Mouse (Mus musculus): ENCODE measurements around the gene Fndc3b.

The Fndc3b gene

DNA sequence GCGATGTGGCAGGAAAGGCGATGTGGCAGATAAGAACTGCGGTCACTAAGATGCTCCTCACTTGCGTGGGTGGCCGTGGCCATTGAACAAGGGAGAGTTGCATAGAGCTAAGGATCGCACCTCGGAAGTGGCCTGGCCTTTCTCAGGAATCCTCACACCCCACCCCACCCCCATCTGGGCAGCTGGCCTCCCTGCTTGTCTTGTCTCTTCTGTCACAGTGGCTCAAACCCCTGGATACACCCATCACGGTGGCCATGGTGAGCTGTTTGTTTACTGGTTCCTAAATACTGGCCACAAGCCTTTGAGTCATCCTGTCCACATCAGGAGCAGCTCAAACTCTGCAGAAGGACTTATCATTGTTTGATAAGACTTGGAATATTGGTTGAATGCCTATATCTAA, 240.3 kb downstream of the Fndc3b start:
- Histone ChIP-seq H3K36me3 (ENCODE audit: control insufficient read depth, insufficient read depth, low read length, poor library complexity, severe bottlenecking) (no peaks in the 10 kb centered on the region), H3K27me3 (ENCODE audit: control insufficient read depth, insufficient read depth, low read length, poor library complexity, severe bottlenecking) (no peaks in the 10 kb centered on the region; the same call in 1 of the 2 replicates)
- DNase-seq (ENCODE audit: low read depth, low spot score): no peak

DNA sequence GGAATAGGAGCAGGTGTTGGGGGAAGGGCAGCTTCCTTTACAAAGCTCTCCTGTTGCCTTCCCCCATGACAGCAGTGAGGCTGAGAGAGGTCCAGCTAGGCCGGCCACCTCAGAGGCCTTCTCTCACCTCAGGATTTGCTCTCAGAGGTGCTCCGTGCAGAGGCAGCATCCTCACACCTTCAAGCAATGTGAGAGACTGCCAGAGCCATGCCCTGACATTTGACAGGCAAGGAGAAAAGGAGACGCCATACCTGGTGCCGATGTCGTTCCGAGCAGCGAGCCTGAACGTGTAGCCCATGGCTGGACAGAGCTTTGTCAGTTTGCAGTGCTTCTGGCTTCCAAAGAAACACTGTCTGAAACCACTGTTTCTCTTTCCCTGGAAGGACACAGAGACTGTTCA, 241.1 kb downstream of the Fndc3b start:
- DNase-seq (ENCODE audit: low read depth, low spot score): no peak
- H3K36me3 ChIP-seq (ENCODE audit: control insufficient read depth, insufficient read depth, low read length, poor library complexity, severe bottlenecking): no peaks in the 10 kb centered on the region
- no peaks in the 10 kb centered on the region; the same call in 1 of the 2 replicates for H3K27me3 ChIP-seq (ENCODE audit: control insufficient read depth, insufficient read depth, low read length, poor library complexity, severe bottlenecking)

DNA sequence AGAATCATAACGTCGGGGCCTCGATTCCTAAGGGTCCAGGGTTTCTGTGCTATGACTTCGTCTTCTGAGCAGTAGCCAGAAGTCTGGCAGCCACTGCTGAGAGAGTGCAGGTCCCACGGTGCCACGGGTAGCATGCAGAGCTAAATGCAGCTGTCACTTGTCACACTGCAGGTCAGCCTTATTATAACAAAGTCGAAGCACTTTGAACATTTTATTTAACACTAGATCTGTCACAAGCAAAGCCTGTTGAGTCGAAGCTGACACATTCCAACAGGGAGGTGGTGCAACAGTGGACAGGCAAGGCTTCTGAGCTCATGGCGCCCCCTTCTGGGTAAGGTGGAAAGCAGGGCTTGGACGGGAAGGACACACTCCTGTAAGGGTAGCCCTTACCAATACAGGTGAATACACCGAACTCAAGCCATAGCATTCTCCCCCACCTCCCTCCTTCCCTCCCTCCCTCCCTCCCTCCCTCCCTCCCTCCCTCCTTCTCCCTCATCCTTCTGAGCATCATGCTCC, 243.5 kb downstream of the Fndc3b start:
- DNase-seq (ENCODE audit: low read depth, low spot score): no peak
- Histone ChIP-seq H3K27me3 (ENCODE audit: control insufficient read depth, insufficient read depth, low read length, poor library complexity, severe bottlenecking) (no peaks in the 10 kb centered on the region; the same call in 1 of the 2 replicates), H3K36me3 (ENCODE audit: control insufficient read depth, insufficient read depth, low read length, poor library complexity, severe bottlenecking) (no peaks in the 10 kb centered on the region)

DNA sequence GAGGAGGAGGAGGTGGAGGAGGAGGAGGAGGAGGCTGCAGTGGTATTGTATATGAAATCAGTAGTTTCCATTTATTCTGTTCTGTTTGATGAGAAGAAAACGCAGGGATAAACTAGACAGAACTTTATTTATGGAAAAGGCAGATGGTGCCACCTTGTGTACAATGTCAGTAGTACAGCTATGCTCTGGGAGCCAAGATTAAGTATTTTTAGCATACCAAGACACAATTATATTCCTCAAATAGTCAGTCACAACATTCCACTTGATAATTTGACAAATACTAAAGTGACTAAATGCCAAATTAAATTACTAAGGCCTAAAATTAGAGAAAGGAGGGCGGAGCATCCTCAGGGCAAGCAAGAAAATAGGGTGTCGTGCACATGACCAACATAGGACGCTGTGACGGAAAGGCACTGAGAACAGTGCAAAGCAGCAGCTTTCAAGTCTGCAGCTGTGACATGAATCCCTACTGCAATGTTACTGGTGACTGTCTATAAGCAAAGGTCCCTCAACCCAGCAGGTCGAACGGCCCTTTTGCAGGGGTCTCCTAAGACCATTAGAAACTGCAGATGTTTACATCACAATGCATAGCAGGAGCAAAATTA, 244.7 kb downstream of the Fndc3b start:
- no peaks in the 10 kb centered on the region for H3K27me3 ChIP-seq (ENCODE audit: control insufficient read depth, insufficient read depth, low read length, poor library complexity, severe bottlenecking)
- DNase-seq (ENCODE audit: low read depth, low spot score): peak; percentile 46
- H3K36me3 ChIP-seq (ENCODE audit: control insufficient read depth, insufficient read depth, low read length, poor library complexity, severe bottlenecking): no peaks in the 10 kb centered on the region

DNA sequence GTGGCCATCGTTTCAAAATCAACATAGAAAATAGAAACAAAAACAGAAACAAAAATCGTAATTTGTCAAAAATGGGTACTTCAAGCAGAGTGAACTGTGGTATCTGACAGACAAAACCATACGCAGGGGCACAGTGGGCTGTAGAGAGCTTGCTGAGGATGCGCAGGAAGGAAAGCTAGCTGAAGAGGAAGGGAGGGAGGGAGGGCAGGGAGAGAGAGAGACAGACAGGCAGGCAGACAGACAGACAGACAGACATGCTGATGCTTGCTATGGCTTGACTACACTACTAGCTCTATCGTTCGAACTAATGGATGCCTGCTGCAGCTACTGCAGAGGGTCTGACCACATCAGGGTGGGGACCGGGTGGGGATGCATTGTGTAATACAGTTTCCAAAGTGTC, 247.7 kb downstream of the Fndc3b start:
- H3K36me3 ChIP-seq (ENCODE audit: control insufficient read depth, insufficient read depth, low read length, poor library complexity, severe bottlenecking): no peaks in the 10 kb centered on the region
- DNase-seq (ENCODE audit: low read depth, low spot score): no peak

DNA sequence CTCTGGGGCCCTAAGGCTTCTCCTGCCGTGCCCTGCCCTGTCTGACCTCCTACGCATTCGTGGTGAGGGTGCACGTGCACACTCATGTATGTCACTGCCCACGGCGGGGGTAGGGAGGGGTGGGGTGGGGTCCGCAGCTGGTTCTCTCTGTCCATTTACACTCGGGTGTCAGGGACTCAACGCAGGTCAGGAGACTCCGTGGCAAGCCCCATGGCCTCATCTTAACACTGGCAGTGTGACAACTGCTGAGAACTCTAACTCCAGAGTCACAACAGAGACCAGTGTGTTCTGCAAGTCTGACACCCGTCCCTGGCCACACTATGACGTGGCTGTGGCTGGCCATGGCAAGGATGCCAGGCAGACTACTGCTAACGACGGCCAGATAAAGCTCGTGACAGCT, 248.2 kb downstream of the Fndc3b start:
- no peak for DNase-seq (ENCODE audit: low read depth, low spot score)
- Histone ChIP-seq H3K36me3 (ENCODE audit: control insufficient read depth, insufficient read depth, low read length, poor library complexity, severe bottlenecking) (no peaks in the 10 kb centered on the region), H3K27me3 (ENCODE audit: control insufficient read depth, insufficient read depth, low read length, poor library complexity, severe bottlenecking) (no peaks in the 10 kb centered on the region)

More for the DNA sequence above, 247.7 kb downstream of the Fndc3b start:
- H3K27me3 ChIP-seq (ENCODE audit: control insufficient read depth, insufficient read depth, low read length, poor library complexity, severe bottlenecking): no peaks in the 10 kb centered on the region

DNA sequence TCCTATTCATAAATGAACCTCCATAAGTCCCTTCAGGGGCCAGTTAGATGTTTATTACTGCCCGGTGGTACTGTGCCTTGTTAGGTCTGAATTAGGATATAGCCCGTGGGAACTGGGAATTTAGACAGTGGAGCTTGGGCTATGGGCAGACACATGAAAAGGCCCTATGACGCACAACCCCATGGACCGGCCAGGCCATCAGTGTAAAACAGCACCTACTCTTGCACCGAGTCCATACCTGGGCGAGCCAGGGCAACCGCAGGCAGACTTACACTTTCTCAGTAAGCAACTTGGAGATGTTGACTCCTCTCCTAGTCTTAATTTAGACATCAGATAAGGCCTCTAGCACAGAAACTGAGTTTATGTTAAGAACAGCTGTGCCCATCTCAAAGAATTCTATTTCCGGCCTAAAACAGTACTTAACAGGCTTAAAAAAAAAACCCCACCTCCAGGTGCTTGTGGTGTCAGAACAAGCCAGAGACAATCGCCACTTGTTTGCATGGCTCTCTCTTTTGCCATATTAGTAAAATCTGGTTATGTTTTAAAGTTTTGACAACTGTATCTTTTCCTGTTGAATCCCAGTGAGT, 248.7 kb downstream of the Fndc3b start:
- no peak for DNase-seq (ENCODE audit: low read depth, low spot score)
- H3K36me3 ChIP-seq (ENCODE audit: control insufficient read depth, insufficient read depth, low read length, poor library complexity, severe bottlenecking): no peaks in the 10 kb centered on the region
- H3K27me3 ChIP-seq (ENCODE audit: control insufficient read depth, insufficient read depth, low read length, poor library complexity, severe bottlenecking): no peaks in the 10 kb centered on the region

DNA sequence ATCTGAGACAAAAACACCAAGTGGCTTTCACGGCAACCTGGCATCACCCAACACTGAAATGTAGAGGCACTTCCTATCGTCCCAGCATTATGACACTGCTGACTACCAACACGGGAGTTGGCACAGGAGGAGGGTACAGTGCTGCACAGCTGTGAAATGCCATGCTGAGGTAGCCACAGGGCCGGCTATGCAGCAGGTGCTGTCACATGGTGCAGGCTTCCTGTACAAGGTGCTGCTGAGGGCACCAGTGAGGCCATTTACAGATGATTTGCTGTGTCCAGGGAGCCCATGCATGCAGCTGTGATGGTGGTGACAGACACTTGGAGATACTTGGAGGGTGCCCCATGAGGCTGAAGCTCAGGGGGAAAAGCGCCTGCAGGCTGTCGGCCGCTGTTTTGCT, 249.2 kb downstream of the Fndc3b start:
- DNase-seq (ENCODE audit: low read depth, low spot score): peak; percentile 7
- Histone ChIP-seq H3K27me3 (ENCODE audit: control insufficient read depth, insufficient read depth, low read length, poor library complexity, severe bottlenecking) (no peaks in the 10 kb centered on the region), H3K36me3 (ENCODE audit: control insufficient read depth, insufficient read depth, low read length, poor library complexity, severe bottlenecking) (no peaks in the 10 kb centered on the region)

DNA sequence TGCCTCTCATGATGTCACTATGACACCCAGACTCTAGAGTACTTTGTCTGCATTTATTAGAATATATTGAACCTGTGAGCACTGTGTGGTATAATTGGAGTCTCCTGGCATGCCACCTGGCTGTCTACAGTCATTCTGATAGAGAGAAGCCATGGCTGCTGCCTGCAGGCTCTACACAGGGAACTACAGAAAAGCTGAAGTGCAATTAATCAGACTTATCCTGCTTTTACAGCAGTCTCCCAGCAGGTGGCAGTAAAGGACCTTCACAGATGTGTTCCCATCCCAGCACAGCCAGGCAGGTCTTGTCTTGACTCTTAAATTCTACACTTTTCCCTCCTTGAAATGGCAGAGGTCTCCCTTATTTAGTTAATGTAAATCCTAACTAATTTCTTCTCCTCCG, 250.1 kb downstream of the Fndc3b start:
- DNase-seq (ENCODE audit: low read depth, low spot score): peak; percentile 84

DNA sequence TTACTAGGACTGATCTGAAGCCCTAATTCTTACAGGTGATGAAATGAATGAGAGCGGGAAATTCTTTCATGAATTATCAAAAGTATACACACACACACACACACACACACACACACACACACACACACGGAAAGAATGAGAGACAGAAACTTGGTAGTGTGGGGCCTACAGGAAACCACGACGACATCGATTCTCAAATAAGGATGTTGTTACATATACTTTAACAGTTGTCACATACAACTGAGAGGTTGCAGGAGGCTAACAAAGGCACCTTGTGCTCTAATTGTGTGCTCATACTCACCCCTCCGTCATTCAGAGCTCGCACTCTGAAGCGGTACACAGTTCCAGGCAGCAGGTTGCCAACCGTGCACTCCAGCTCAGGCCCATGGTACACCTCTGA, 252.7 kb downstream of the Fndc3b start:
- Histone ChIP-seq H3K27me3 (ENCODE audit: control insufficient read depth, insufficient read depth, low read length, poor library complexity, severe bottlenecking) (no peaks in the 10 kb centered on the region), H3K36me3 (ENCODE audit: control insufficient read depth, insufficient read depth, low read length, poor library complexity, severe bottlenecking) (no peaks in the 10 kb centered on the region)
- no peak for DNase-seq (ENCODE audit: low read depth, low spot score)

More for the DNA sequence above, 250.1 kb downstream of the Fndc3b start:
- no peaks in the 10 kb centered on the region for H3K36me3 ChIP-seq (ENCODE audit: control insufficient read depth, insufficient read depth, low read length, poor library complexity, severe bottlenecking)
- no peaks in the 10 kb centered on the region for H3K27me3 ChIP-seq (ENCODE audit: control insufficient read depth, insufficient read depth, low read length, poor library complexity, severe bottlenecking)

DNA sequence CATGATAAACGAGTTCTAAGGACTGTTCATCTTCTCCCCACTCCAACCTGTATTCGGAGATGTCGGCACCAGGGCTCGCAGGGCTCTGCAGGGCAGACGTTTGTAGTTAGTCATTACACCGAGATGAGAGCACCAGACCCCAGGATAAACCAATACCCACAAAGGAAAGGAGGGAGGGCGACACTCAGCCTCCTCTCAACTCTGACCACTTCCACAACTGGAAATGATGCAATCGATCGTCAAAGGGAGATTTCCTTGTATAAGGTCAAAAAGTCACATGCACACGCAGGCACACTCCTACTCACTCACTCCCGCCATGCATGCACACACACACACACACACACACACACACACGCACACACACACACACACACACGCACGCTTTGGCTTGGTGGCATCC, 254.6 kb downstream of the Fndc3b start:
- no peaks in the 10 kb centered on the region for H3K36me3 ChIP-seq (ENCODE audit: control insufficient read depth, insufficient read depth, low read length, poor library complexity, severe bottlenecking)
- DNase-seq (ENCODE audit: low read depth, low spot score): no peak
- H3K27me3 ChIP-seq (ENCODE audit: control insufficient read depth, insufficient read depth, low read length, poor library complexity, severe bottlenecking): no peaks in the 10 kb centered on the region

DNA sequence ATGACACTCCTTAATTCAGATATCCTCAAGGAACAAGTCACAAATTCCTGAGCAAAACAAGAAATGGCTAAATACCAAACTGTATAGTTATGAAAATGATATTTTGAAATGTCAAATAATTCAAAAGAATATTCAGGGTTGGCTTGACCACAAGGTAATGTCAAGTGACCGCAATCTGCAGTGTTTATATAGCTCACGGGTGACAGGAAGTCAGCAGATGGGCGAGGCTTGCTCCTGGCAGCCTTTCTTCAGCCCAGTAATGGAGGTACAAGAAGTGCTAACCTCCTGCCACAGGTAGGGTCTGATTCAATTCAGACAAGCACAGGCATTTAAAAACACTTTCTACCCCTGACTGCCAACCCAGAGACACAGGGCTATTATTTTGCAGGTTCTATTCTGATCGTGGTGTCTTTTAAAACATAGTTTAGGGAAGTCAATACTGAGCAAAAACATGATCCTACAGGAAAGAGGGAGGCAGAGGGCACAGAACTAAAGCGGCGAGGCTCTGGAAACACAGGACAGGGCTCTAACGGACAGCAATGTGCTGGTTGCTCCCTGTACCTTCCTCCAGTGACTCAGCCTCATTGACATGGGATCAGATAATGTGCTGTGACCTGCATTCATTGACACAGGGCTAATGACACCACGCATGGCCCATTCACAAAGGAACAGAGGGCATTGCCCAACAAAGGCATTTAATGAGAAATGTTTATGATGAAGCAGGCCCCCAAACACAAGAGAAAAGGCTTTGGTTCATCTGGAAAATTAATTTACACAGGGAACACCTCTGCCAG, 256.5 kb downstream of the Fndc3b start:
- DNase-seq (ENCODE audit: low read depth, low spot score): no peak
- H3K36me3 ChIP-seq (ENCODE audit: control insufficient read depth, insufficient read depth, low read length, poor library complexity, severe bottlenecking): no peaks in the 10 kb centered on the region

DNA sequence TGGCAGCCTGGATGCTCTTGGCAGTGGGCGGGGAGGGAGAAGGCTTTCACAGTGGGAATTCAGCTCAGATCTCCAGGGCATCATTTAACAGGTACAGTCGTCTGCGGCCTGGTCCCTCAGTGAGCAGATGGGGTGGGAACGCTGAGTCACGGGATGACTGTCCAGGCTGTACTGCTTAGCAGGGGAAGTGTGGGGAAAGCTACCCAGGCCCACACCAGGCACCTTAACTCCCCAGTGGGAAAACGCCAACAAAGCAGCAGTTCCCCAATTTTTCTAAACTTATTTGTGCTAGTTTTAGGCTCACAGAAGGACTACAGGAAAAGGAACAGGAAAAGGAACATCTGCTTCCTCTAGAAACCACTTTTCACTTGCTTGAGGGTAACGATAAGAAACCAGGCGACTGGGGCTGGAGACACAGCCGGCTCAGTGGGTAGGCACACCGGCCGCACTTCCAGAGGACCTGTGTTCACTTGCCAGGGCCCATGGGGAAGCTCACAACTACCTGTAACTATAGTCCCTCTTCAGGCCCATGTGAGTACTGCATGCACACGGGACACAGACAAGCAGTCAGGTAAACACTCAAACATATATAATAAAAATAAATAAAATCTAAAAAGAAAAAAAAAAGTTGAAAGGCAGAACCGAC, 257.5 kb downstream of the Fndc3b start:
- H3K27me3 ChIP-seq (ENCODE audit: control insufficient read depth, insufficient read depth, low read length, poor library complexity, severe bottlenecking): no peaks in the 10 kb centered on the region
- peak; percentile 9 for DNase-seq (ENCODE audit: low read depth, low spot score)
- no peaks in the 10 kb centered on the region for H3K36me3 ChIP-seq (ENCODE audit: control insufficient read depth, insufficient read depth, low read length, poor library complexity, severe bottlenecking)

More for the DNA sequence above, 256.5 kb downstream of the Fndc3b start:
- H3K27me3 ChIP-seq (ENCODE audit: control insufficient read depth, insufficient read depth, low read length, poor library complexity, severe bottlenecking): no peaks in the 10 kb centered on the region

DNA sequence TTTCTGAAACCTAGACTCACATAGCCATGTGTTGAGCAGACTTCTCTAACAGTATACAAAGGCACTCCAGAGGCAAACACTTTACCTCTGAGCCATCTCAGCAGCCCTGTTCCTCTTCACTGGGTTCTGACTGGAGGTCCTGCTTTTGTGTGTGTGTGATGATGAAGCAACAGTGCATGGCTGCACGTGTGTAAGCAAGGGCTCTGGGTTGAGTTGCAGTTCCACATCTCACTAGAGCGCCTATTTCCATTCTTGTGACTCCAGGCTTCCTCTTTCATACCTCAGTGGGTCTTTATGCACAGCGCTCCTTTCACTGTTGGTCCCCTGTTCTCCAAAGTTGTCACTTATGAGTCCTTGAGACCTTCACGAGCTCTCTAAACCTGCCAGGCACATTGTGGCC, 261.7 kb downstream of the Fndc3b start:
- H3K27me3 ChIP-seq (ENCODE audit: control insufficient read depth, insufficient read depth, low read length, poor library complexity, severe bottlenecking): no peaks in the 10 kb centered on the region
- peak; percentile 15 for DNase-seq (ENCODE audit: low read depth, low spot score)
- H3K36me3 ChIP-seq (ENCODE audit: control insufficient read depth, insufficient read depth, low read length, poor library complexity, severe bottlenecking): no peaks in the 10 kb centered on the region

DNA sequence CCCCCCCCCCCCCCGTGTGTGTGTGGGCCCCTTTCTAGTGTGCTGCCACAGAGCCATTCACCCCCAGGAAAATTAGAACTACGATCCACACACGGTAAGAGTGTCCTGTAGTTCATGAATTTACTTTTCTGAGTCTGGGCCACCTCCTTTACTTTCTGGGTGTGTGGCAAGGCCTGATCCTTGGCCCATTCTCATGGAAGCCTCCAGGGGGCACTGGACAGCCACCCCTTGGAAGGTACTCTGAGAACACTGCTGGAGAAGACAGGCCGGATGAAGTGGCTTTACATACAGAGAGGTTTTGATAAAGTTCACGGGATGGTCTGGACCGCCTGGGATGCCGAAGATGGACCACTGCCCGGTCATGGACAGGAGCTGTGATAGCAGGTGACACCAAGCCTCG, 262.7 kb downstream of the Fndc3b start:
- Histone ChIP-seq H3K36me3 (ENCODE audit: control insufficient read depth, insufficient read depth, low read length, poor library complexity, severe bottlenecking) (no peaks in the 10 kb centered on the region), H3K27me3 (ENCODE audit: control insufficient read depth, insufficient read depth, low read length, poor library complexity, severe bottlenecking) (no peaks in the 10 kb centered on the region)
- no peak for DNase-seq (ENCODE audit: low read depth, low spot score)
